Mouse (Mus musculus): ENCODE data around the gene Upk2.
A peak's percentile ranks its signal among the peaks of the same experiment; 100 is the strongest.

DNA sequence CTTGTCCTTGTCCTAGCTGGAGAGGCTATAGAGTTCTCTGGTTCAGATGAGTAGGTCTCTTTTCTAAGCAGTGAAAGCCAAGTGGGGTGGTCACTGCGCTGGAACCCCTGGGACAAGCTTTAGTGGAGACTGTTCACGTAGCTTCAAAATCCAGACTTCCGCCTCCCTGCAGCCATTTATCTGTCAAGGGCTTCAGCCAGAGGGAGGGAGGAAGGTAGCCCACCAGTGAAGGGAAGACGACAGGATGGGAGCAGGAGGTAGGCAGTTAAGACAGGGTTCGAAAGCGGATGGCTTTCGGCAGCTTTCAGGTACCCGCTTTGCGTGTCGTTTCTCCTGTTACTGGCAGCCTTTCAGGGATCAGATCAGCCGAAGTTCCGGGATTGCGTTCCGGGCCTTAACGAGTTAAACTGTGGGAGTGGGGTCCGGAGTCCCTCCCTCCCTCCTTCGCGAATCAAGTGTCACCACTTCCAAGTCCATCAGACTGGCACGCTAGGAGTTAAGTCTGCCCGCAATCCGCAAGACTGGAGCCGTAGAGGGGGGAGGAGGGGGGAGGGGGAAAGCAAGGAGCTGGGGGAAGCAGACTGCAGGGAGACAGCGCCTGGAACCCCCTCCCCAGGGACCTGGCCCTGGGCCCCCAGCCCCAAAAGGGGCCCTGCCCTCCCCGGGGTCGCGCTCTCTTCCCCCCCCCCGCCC is 23.6 kb upstream of the Upk2 start:
- TF ChIP-seq CTCF (IDR thresholded peaks at IDR 0.05; ENCODE audit: insufficient read depth, low read length), result no peak
- peak; percentile 9; the same call in 1 of the 2 replicates for TF ChIP-seq POLR2A (IDR thresholded peaks at IDR 0.05; ENCODE audit: borderline replicate concordance, extremely low read depth, low read depth, low read length)

Measured in lung, adult 2 months (tissue).